In the genomic region with DNA sequence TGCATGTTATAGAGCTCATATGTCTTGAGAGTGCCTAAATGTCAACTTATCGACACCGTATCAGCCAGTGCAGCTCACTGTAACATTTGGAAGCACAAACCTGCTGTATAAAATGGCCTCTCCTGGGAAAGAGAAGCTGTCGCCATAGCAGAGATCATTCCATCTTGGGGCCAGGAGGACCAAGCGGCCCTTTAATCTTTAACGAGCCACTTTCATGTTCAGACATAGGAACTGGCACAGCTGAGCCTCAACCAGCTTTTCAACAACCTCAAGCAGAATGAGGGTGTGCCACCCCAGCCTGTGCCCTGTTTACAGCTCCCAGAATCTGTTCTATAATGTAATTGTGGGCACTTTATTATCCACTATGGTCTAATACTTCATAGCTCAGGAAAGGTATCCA, we compare ENCODE assay signal across 19 mouse cellular contexts. TPM values are rescaled to one million over a fixed set of nuclear protein-coding genes. Genes with fewer than 3 reads are reported as not detected.
DNase-seq lines count a peak whose midpoint lies in the region; ATAC-seq lines count a peak whose summit lies in the region.
"Had no signal": no experiment of that assay in that cellular context is flagged by ENCODE, and none has a peak within 500 bp of the region (broad histone marks: within the 10 kb centered on the region; RNA-seq: fewer than 3 reads in every experiment).

No protein-coding gene starts in this region.

- peaks cover 42% of the 10 kb centered on the region for H3K4me1 ChIP-seq in hindbrain, embryonic 10.5 days (replicated peaks)
- H3K4me1 ChIP-seq in hindbrain, embryonic 16.5 days (ENCODE audit: control insufficient read depth, insufficient read depth, low read depth, low read length) = peaks cover 13% of the 10 kb centered on the region
- peaks cover 34% of the 10 kb centered on the region for H3K4me1 ChIP-seq in limb, embryonic 12.5 days (replicated peaks)
- peaks cover 28% of the 10 kb centered on the region for H3K4me1 ChIP-seq in limb, embryonic 10.5 days
- peaks cover 99% of the 10 kb centered on the region for H3K4me1 ChIP-seq in liver, embryonic 13.5 days (replicated peaks)
- peaks cover 14% of the 10 kb centered on the region for H3K4me1 ChIP-seq in midbrain, embryonic 16.5 days (ENCODE audit: control insufficient read depth, insufficient read depth, low read length)

- H3K27me3 ChIP-seq in hindbrain, embryonic 10.5 days (ENCODE audit: insufficient read depth, poor library complexity, severe bottlenecking) = peaks cover 4% of the 10 kb centered on the region; the same call in 1 of the 2 replicates
- H3K27me3 ChIP-seq in hindbrain, embryonic 16.5 days (replicated peaks; ENCODE audit: control insufficient read depth, insufficient read depth, low read length) = no peaks in the 10 kb centered on the region
- H3K27me3 ChIP-seq in limb, embryonic 12.5 days = peaks cover 4% of the 10 kb centered on the region; the same call in 1 of the 2 replicates
- H3K27me3 ChIP-seq in limb, embryonic 10.5 days (ENCODE audit: low read depth, poor library complexity, severe bottlenecking) = 0 out of 2 replicates have a peak, but pooled peaks cover 6% of the 10 kb centered on the region
- H3K27me3 ChIP-seq in liver, embryonic 13.5 days = no peaks in the 10 kb centered on the region
- no peaks in the 10 kb centered on the region for H3K27me3 ChIP-seq in midbrain, embryonic 16.5 days (ENCODE audit: control insufficient read depth, insufficient read depth, low read depth, low read length)
- H3K27me3 ChIP-seq: intestine, embryonic 15.5 days; neural tube, embryonic 12.5 days had no signal

- no peak overlapping the region for H3K9ac ChIP-seq in hindbrain, embryonic 16.5 days (ENCODE audit: low read depth, low read length)
- H3K9ac ChIP-seq in limb, embryonic 12.5 days (replicated peaks) = no peak overlapping the region
- H3K9ac ChIP-seq in liver, embryonic 13.5 days = peak overlapping the region; percentile 53
- H3K9ac ChIP-seq in midbrain, embryonic 16.5 days (ENCODE audit: low read depth, low read length) = no peak overlapping the region
- H3K9ac ChIP-seq: intestine, embryonic 15.5 days; neural tube, embryonic 12.5 days had no signal

- no peaks in the 10 kb centered on the region for H3K36me3 ChIP-seq in hindbrain, embryonic 10.5 days
- no peaks in the 10 kb centered on the region for H3K36me3 ChIP-seq in hindbrain, embryonic 16.5 days (ENCODE audit: control insufficient read depth, insufficient read depth, low read length)
- H3K36me3 ChIP-seq in limb, embryonic 12.5 days = no peaks in the 10 kb centered on the region
- no peaks in the 10 kb centered on the region for H3K36me3 ChIP-seq in limb, embryonic 10.5 days
- H3K36me3 ChIP-seq in liver, embryonic 13.5 days = 0 out of 2 replicates have a peak, but pooled peaks cover 5% of the 10 kb centered on the region
- H3K36me3 ChIP-seq in midbrain, embryonic 16.5 days (ENCODE audit: control insufficient read depth, insufficient read depth, low read length) = no peaks in the 10 kb centered on the region
- H3K36me3 ChIP-seq: intestine, embryonic 15.5 days; neural tube, embryonic 12.5 days had no signal

- DNase-seq in hindbrain, embryonic 10.5 days (ENCODE audit: low spot score) = no peak
- no peak for DNase-seq in limb, embryonic 10.5 days (ENCODE audit: low spot score)
- no peak for DNase-seq in liver, embryonic 13.5 days
- DNase-seq in adrenal gland, postnatal 36 days = no peak
- DNase-seq: cerebellum, adult 11 months; gastrocnemius, postnatal 36 days; right cerebral cortex, postnatal 4 days; thymus, adult 18-20 months had no signal

- no peaks in the 10 kb centered on the region for H3K9me3 ChIP-seq in hindbrain, embryonic 10.5 days
- H3K9me3 ChIP-seq in hindbrain, embryonic 16.5 days (ENCODE audit: control insufficient read depth, low read length) = no peaks in the 10 kb centered on the region
- H3K9me3 ChIP-seq in limb, embryonic 12.5 days = no peaks in the 10 kb centered on the region
- H3K9me3 ChIP-seq in limb, embryonic 10.5 days (replicated peaks) = no peaks in the 10 kb centered on the region
- no peaks in the 10 kb centered on the region for H3K9me3 ChIP-seq in liver, embryonic 13.5 days (replicated peaks)
- H3K9me3 ChIP-seq in midbrain, embryonic 16.5 days (replicated peaks; ENCODE audit: control insufficient read depth, low read length, poor library complexity, severe bottlenecking) = no peaks in the 10 kb centered on the region
- H3K9me3 ChIP-seq: intestine, embryonic 15.5 days; neural tube, embryonic 12.5 days had no signal

- no peak overlapping the region for H3K4me2 ChIP-seq in hindbrain, embryonic 16.5 days (ENCODE audit: low read length)
- no peak overlapping the region for H3K4me2 ChIP-seq in limb, embryonic 12.5 days
- H3K4me2 ChIP-seq in liver, embryonic 13.5 days = no peak overlapping the region
- H3K4me2 ChIP-seq in midbrain, embryonic 16.5 days (ENCODE audit: low read length) = no peak overlapping the region
- H3K4me2 ChIP-seq: heart, embryonic 11.5 days; intestine, embryonic 15.5 days; neural tube, embryonic 12.5 days had no signal

- H3K27ac ChIP-seq in hindbrain, embryonic 10.5 days = peak overlapping the region; percentile 2
- H3K27ac ChIP-seq in hindbrain, embryonic 16.5 days (ENCODE audit: low read depth, low read length) = no peak overlapping the region
- H3K27ac ChIP-seq in limb, embryonic 12.5 days = 0 out of 2 replicates have a peak overlapping the region, but pooled peaks have one; percentile 23
- no peak overlapping the region for H3K27ac ChIP-seq in limb, embryonic 10.5 days
- peak overlapping the region; percentile 99 for H3K27ac ChIP-seq in liver, embryonic 13.5 days
- H3K27ac ChIP-seq in midbrain, embryonic 16.5 days (ENCODE audit: low read length) = 0 out of 2 replicates have a peak overlapping the region, but pooled peaks have one; percentile 1
- H3K27ac ChIP-seq: intestine, embryonic 15.5 days; neural tube, embryonic 12.5 days had no signal

- ATAC-seq in hindbrain, embryonic 16.5 days = no peak
- no peak for ATAC-seq in limb, embryonic 12.5 days (ENCODE audit: insufficient number of reproducible peaks, insufficient read depth, low FRiP score, low TSS enrichment, low read depth)
- ATAC-seq in liver, embryonic 13.5 days (ENCODE audit: low read depth) = no peak
- no peak for ATAC-seq in midbrain, embryonic 16.5 days
- ATAC-seq: intestine, embryonic 15.5 days had no signal

- 72% methylated on average over 5 of the region's 5 CpGs for WGBS in hindbrain, embryonic 10.5 days
- WGBS in hindbrain, embryonic 16.5 days = 65% methylated on average over 5 of the region's 5 CpGs
- WGBS in limb, embryonic 12.5 days = 38% methylated on average over 5 of the region's 5 CpGs
- WGBS in limb, embryonic 10.5 days = 68% methylated on average over 5 of the region's 5 CpGs
- WGBS in liver, embryonic 13.5 days (ENCODE audit: insufficient replicate concordance) = 73% methylated on average over 5 of the region's 5 CpGs
- WGBS in midbrain, embryonic 16.5 days = 46% methylated on average over 5 of the region's 5 CpGs

- no peak overlapping the region for H3K4me3 ChIP-seq in hindbrain, embryonic 10.5 days
- H3K4me3 ChIP-seq in hindbrain, embryonic 16.5 days (ENCODE audit: low read length) = no peak overlapping the region
- H3K4me3 ChIP-seq in limb, embryonic 12.5 days (replicated peaks) = no peak overlapping the region
- no peak overlapping the region for H3K4me3 ChIP-seq in limb, embryonic 10.5 days
- no peak overlapping the region for H3K4me3 ChIP-seq in liver, embryonic 13.5 days (replicated peaks)
- no peak overlapping the region for H3K4me3 ChIP-seq in midbrain, embryonic 16.5 days (ENCODE audit: low read depth, low read length)
- H3K4me3 ChIP-seq: intestine, embryonic 15.5 days; neural tube, embryonic 12.5 days had no signal

RNA-seq across cellular contexts. Expression of a gene that starts 20.8 kb away (rescaled TPM):
- polyA plus RNA-seq in hindbrain, embryonic 10.5 days (2016; fragmentation: Nextera tagmentation; extraction: Ambion mirVana) = 7.4 and 11.0 TPM in 2 replicates
- 3.7 and 3.9 TPM in 2 replicates for polyA plus RNA-seq in hindbrain, embryonic 16.5 days (2015; fragmentation: Nextera tagmentation; extraction: Ambion mirVana)
- polyA plus RNA-seq in limb, embryonic 12.5 days (2016; fragmentation: Nextera tagmentation; extraction: Ambion mirVana) = 18.8 and 19.5 TPM in 2 replicates
- polyA plus RNA-seq in limb, embryonic 10.5 days (2016; fragmentation: Nextera tagmentation; extraction: Ambion mirVana) = 8.6 and 10.6 TPM in 2 replicates
- polyA plus RNA-seq in liver, embryonic 13.5 days (2015; fragmentation: Nextera tagmentation; extraction: Ambion mirVana) = 20.2 and 25.3 TPM in 2 replicates
- polyA plus RNA-seq in midbrain, embryonic 16.5 days (2015; fragmentation: Nextera tagmentation; extraction: Ambion mirVana) = 3.9 and 4.2 TPM in 2 replicates
- 1 to 10 TPM; 6.4 to 8.4 TPM for total RNA-seq in adrenal gland, postnatal 36 days (2021)

RNA-seq across cellular contexts. Expression of a gene that starts 40.2 kb away (rescaled TPM):
- polyA plus RNA-seq in hindbrain, embryonic 10.5 days (2016; fragmentation: Nextera tagmentation; extraction: Ambion mirVana) = 15.1 and 17.3 TPM in 2 replicates
- 11.9 and 12.9 TPM in 2 replicates for polyA plus RNA-seq in hindbrain, embryonic 16.5 days (2015; fragmentation: Nextera tagmentation; extraction: Ambion mirVana)
- 10.3 and 11.8 TPM in 2 replicates for polyA plus RNA-seq in limb, embryonic 12.5 days (2016; fragmentation: Nextera tagmentation; extraction: Ambion mirVana)
- polyA plus RNA-seq in limb, embryonic 10.5 days (2016; fragmentation: Nextera tagmentation; extraction: Ambion mirVana) = 12.8 and 13.7 TPM in 2 replicates
- 6.8 and 8.0 TPM in 2 replicates for polyA plus RNA-seq in liver, embryonic 13.5 days (2015; fragmentation: Nextera tagmentation; extraction: Ambion mirVana)
- 13.6 and 13.7 TPM in 2 replicates for polyA plus RNA-seq in midbrain, embryonic 16.5 days (2015; fragmentation: Nextera tagmentation; extraction: Ambion mirVana)
- 10 to 100 TPM; 10.7 to 16.2 TPM for total RNA-seq in adrenal gland, postnatal 36 days (2021)

RNA-seq across cellular contexts. Expression of a gene that starts 41.7 kb away (rescaled TPM):
- 0.19 and 0.31 TPM in 2 replicates for polyA plus RNA-seq in hindbrain, embryonic 10.5 days (2016; fragmentation: Nextera tagmentation; extraction: Ambion mirVana)
- polyA plus RNA-seq in hindbrain, embryonic 16.5 days (2015; fragmentation: Nextera tagmentation; extraction: Ambion mirVana) = 0.51 and 0.99 TPM in 2 replicates
- 0.32 and 0.49 TPM in 2 replicates for polyA plus RNA-seq in limb, embryonic 12.5 days (2016; fragmentation: Nextera tagmentation; extraction: Ambion mirVana)
- 0.18 and 0.35 TPM in 2 replicates for polyA plus RNA-seq in limb, embryonic 10.5 days (2016; fragmentation: Nextera tagmentation; extraction: Ambion mirVana)
- polyA plus RNA-seq in liver, embryonic 13.5 days (2015; fragmentation: Nextera tagmentation; extraction: Ambion mirVana) = 0.05 and 0.08 TPM in 2 replicates
- polyA plus RNA-seq in midbrain, embryonic 16.5 days (2015; fragmentation: Nextera tagmentation; extraction: Ambion mirVana) = 1.0 and 1.1 TPM in 2 replicates
- total RNA-seq in adrenal gland, postnatal 36 days (2021) = not detected
- total RNA-seq: common myeloid progenitor, adult 5-6 weeks; gastrocnemius, postnatal 36 days; heart, postnatal 25 days; layer of hippocampus, postnatal 10 days; left cerebral cortex, postnatal 10 days; liver, adult 2 months had no signal
- polyA plus RNA-seq: heart, embryonic 11.5 days; liver, adult 2 months had no signal

RNA-seq across cellular contexts. Expression of a gene that starts 58.0 kb away (rescaled TPM):
- 37.0 and 41.3 TPM in 2 replicates for polyA plus RNA-seq in hindbrain, embryonic 10.5 days (2016; fragmentation: Nextera tagmentation; extraction: Ambion mirVana)
- 30.3 and 31.1 TPM in 2 replicates for polyA plus RNA-seq in hindbrain, embryonic 16.5 days (2015; fragmentation: Nextera tagmentation; extraction: Ambion mirVana)
- polyA plus RNA-seq in limb, embryonic 12.5 days (2016; fragmentation: Nextera tagmentation; extraction: Ambion mirVana) = 39.9 and 46.3 TPM in 2 replicates
- 54.6 and 55.3 TPM in 2 replicates for polyA plus RNA-seq in limb, embryonic 10.5 days (2016; fragmentation: Nextera tagmentation; extraction: Ambion mirVana)
- 21.3 and 24.3 TPM in 2 replicates for polyA plus RNA-seq in liver, embryonic 13.5 days (2015; fragmentation: Nextera tagmentation; extraction: Ambion mirVana)
- polyA plus RNA-seq in midbrain, embryonic 16.5 days (2015; fragmentation: Nextera tagmentation; extraction: Ambion mirVana) = 35.7 and 36.8 TPM in 2 replicates
- total RNA-seq in adrenal gland, postnatal 36 days (2021) = 10 to 100 TPM; 19.5 to 27.0 TPM

Comparison
In these comparisons a context has a peak if more than half of its experiments do, and no peak if none do; other contexts are left out.
1. H3K27ac ChIP-seq: peak in hindbrain, embryonic 10.5 days (single experiment), limb, embryonic 12.5 days (single experiment), liver, embryonic 13.5 days (single experiment) and midbrain, embryonic 16.5 days (single experiment); none in hindbrain, embryonic 16.5 days (single experiment) and limb, embryonic 10.5 days (single experiment).